Mouse (Mus musculus) myocyte (in vitro differentiated cells): ENCODE data around the gene Cuzd1. TPM values are rescaled to one million over a fixed set of nuclear protein-coding genes. Genes with fewer than 3 reads are reported as not detected.

ENCODE experiments used
- H3K27me3 ChIP-seq: one replicate; pipeline ENCODE4 v1.6.1; 2011; ENCODE audit not compliant: control insufficient read depth, insufficient read depth, insufficient read length
- H3K36me3 ChIP-seq: one replicate; pipeline ENCODE4 v1.6.1; 2011; ENCODE audit not compliant: control insufficient read depth, insufficient read depth
- H3K4me2 ChIP-seq: one replicate; pipeline ENCODE4 v1.6.1; 2011; ENCODE audit warnings: low read depth, control low read depth
- H3K4me3 ChIP-seq: one replicate; pipeline ENCODE4 v1.5.1; 2011; ENCODE audit warnings: mild to moderate bottlenecking, control low read depth, moderate library complexity
- H3K79me2 ChIP-seq: one replicate; pipeline ENCODE4 v1.6.1; 2011; ENCODE audit not compliant: control insufficient read depth, insufficient read depth
- H3ac ChIP-seq: one replicate; pipeline ENCODE4 v1.6.1; 2011; ENCODE audit not compliant: control insufficient read depth, insufficient read length
- CEBPB ChIP-seq: IDR thresholded peaks from 2 replicates; pipeline ENCODE4 v1.6.1; 2011; ENCODE audit warnings: mild to moderate bottlenecking, moderate library complexity; ENCODE audit not compliant: poor library complexity, insufficient read depth, severe bottlenecking
- E2F4 ChIP-seq: IDR thresholded peaks from one replicate; pipeline ENCODE4 v1.6.1; 2011; ENCODE audit warnings: mild to moderate bottlenecking, control low read depth, moderate library complexity; ENCODE audit not compliant: insufficient read depth
- MAX ChIP-seq: IDR thresholded peaks from one replicate; pipeline ENCODE4 v1.6.1; 2011; ENCODE audit warnings: low read depth, mild to moderate bottlenecking, control low read depth
- MYOD1 ChIP-seq, 3 experiments: IDR thresholded peaks; one replicate each; pipeline ENCODE4 v1.6.1; 2011; ENCODE audit warnings: control low read depth in 2 of 3, low read depth in 2 of 3, mild to moderate bottlenecking in 2 of 3, moderate library complexity in 1 of 3; ENCODE audit not compliant: insufficient read length in 2 of 3, control insufficient read depth in 1 of 3
- MYOG ChIP-seq, 3 experiments: IDR thresholded peaks; one replicate each; pipeline ENCODE4 v1.6.1; 2011; ENCODE audit warnings: control low read depth in 2 of 3, low read depth in 2 of 3, mild to moderate bottlenecking in 2 of 3; ENCODE audit not compliant: insufficient read length in 2 of 3, control insufficient read depth in 1 of 3, insufficient read depth in 1 of 3
- POLR2A ChIP-seq: IDR thresholded peaks from one replicate; pipeline ENCODE4 v1.6.1; 2011; ENCODE audit warnings: low read depth, mild to moderate bottlenecking, control low read depth, moderate library complexity; ENCODE audit not compliant: insufficient read length
- POLR2AphosphoS2 ChIP-seq: IDR thresholded peaks from one replicate; pipeline ENCODE4 v1.6.1; 2011; ENCODE audit warnings: low read depth, control low read depth; ENCODE audit not compliant: insufficient read length
- REST ChIP-seq: IDR thresholded peaks from one replicate; pipeline ENCODE4 v1.6.1; 2011; ENCODE audit warnings: mild to moderate bottlenecking, control low read depth, moderate library complexity; ENCODE audit not compliant: insufficient read depth, insufficient read length
- SRF ChIP-seq: IDR thresholded peaks from one replicate; pipeline ENCODE4 v1.6.1; 2011; ENCODE audit warnings: low read depth; ENCODE audit not compliant: control insufficient read depth, insufficient read length
- TCF12 ChIP-seq: IDR thresholded peaks from one replicate; pipeline ENCODE4 v1.6.1; 2011; ENCODE audit warnings: mild to moderate bottlenecking, control low read depth; ENCODE audit not compliant: poor library complexity, insufficient read depth, severe bottlenecking
- TCF3 ChIP-seq: IDR thresholded peaks from one replicate; pipeline ENCODE4 v1.6.1; 2011; ENCODE audit warnings: low read depth, control low read depth; ENCODE audit not compliant: insufficient read length
- USF1 ChIP-seq: IDR thresholded peaks from one replicate; pipeline ENCODE4 v1.6.1; 2011; ENCODE audit warnings: low read depth, mild to moderate bottlenecking, control low read depth, moderate library complexity
- polyA plus RNA-seq: library from polyadenylated mRNA; unstranded; fragments of >200 nt; fragmentation: generic; extraction: Trizol; gene quantifications from one replicate; pipeline ENCODE4 v1.2.1, GENCODE M21; 2012; ENCODE audit warnings: missing spikeins

Cuzd1 gene
- polyA plus RNA-seq, 1 experiment: not detected

- no peak overlapping the region for H3K4me3 ChIP-seq
- no peaks in the 10 kb centered on the region for H3K79me2 ChIP-seq
- no peaks in the 10 kb centered on the region for H3K36me3 ChIP-seq
- H3K27me3 ChIP-seq: peaks cover 8% of the 10 kb centered on the region
- TF ChIP-seq MAX (no peak), MYOG (IDR thresholded peaks at IDR 0.05; ENCODE audit: control insufficient read depth in 1 of 3, insufficient read depth in 1 of 3, insufficient read length in 2 of 3, low read depth in 2 of 3) (no peak), E2F4 (no peak), POLR2AphosphoS2 (no peak), TCF3 (no peak), SRF (no peak), REST (no peak), USF1 (no peak)
- H3ac ChIP-seq: no peak overlapping the region
- H3K4me2 ChIP-seq: no peak overlapping the region
Observed at GRCm38 (mm10) chr7:131297151-131297550, 24.9 kb downstream of the Cuzd1 start.

- peaks cover 5% of the 10 kb centered on the region for H3K27me3 ChIP-seq
- H3K36me3 ChIP-seq: no peaks in the 10 kb centered on the region
- no peaks in the 10 kb centered on the region for H3K79me2 ChIP-seq
- no peak for TF ChIP-seq SRF
- no peak overlapping the region for H3K4me2 ChIP-seq
- H3K4me3 ChIP-seq: no peak overlapping the region
- no peak overlapping the region for H3ac ChIP-seq
Observed at GRCm38 (mm10) chr7:131265851-131266250, 56.2 kb downstream of the Cuzd1 start.

GRCm38 (mm10) chr7:131264251-131264650, 57.8 kb downstream of the Cuzd1 start:
- TF ChIP-seq MYOG (IDR thresholded peaks at IDR 0.05; ENCODE audit: control insufficient read depth in 1 of 3, insufficient read depth in 1 of 3, insufficient read length in 2 of 3, low read depth in 2 of 3) (no peak), TCF12 (no peak), TCF3 (no peak), USF1 (no peak), CEBPB (no peak), MYOD1 (IDR thresholded peaks at IDR 0.05; ENCODE audit: control insufficient read depth in 1 of 3, insufficient read length in 2 of 3, low read depth in 2 of 3) (no peak), POLR2A (no peak), POLR2AphosphoS2 (no peak), MAX (no peak), REST (no peak), SRF (no peak), E2F4 (no peak)
- H3K36me3 ChIP-seq: no peaks in the 10 kb centered on the region
- H3K4me2 ChIP-seq: no peak overlapping the region
- no peaks in the 10 kb centered on the region for H3K27me3 ChIP-seq
- H3K79me2 ChIP-seq: no peaks in the 10 kb centered on the region
- H3ac ChIP-seq: no peak overlapping the region
- H3K4me3 ChIP-seq: no peak overlapping the region

- Histone ChIP-seq H3K4me3 (no peak overlapping the region), H3K4me2 (no peak overlapping the region), H3K36me3 (no peaks in the 10 kb centered on the region), H3K27me3 (no peaks in the 10 kb centered on the region), H3K79me2 (no peaks in the 10 kb centered on the region), H3ac (no peak overlapping the region)
- TF ChIP-seq POLR2A (no peak), MAX (no peak), TCF12 (no peak), REST (no peak), USF1 (no peak), CEBPB (no peak), POLR2AphosphoS2 (no peak), MYOD1 (IDR thresholded peaks at IDR 0.05; ENCODE audit: control insufficient read depth in 1 of 3, insufficient read length in 2 of 3, low read depth in 2 of 3) (no peak), SRF (no peak), E2F4 (no peak), MYOG (IDR thresholded peaks at IDR 0.05; ENCODE audit: control insufficient read depth in 1 of 3, insufficient read depth in 1 of 3, insufficient read length in 2 of 3, low read depth in 2 of 3) (no peak), TCF3 (no peak)
Observed at GRCm38 (mm10) chr7:131260946-131261345, 61.1 kb downstream of the Cuzd1 start.

Other genes with a start within 250 kb of the Cuzd1 start
- gene 4933402N03Rik, start 176.0 kb downstream of the Cuzd1 start, polyA plus RNA-seq: not detected
- 0.04 TPM for gene 5430419D17Rik, start 147.9 kb downstream of the Cuzd1 start, polyA plus RNA-seq
- gene Fam24b, start 7.2 kb upstream of the Cuzd1 start, polyA plus RNA-seq: not detected
- not detected for gene Fam24a, start 11.6 kb upstream of the Cuzd1 start, polyA plus RNA-seq
- 9.7 TPM for gene 2310057M21Rik, start 40.5 kb upstream of the Cuzd1 start, polyA plus RNA-seq
- 19.6 TPM for gene Pstk, start 48.8 kb upstream of the Cuzd1 start, polyA plus RNA-seq
- gene Ikzf5, start 88.2 kb upstream of the Cuzd1 start, polyA plus RNA-seq: 4.3 TPM
- 14.7 TPM for gene Acadsb, start 88.3 kb upstream of the Cuzd1 start, polyA plus RNA-seq
- gene Hmx3, start 220.6 kb upstream of the Cuzd1 start, polyA plus RNA-seq: 0.36 TPM
- gene Hmx2, start 226.5 kb upstream of the Cuzd1 start, polyA plus RNA-seq: 0.76 TPM
- 99.7 TPM for gene Bub3, start 237.9 kb upstream of the Cuzd1 start, polyA plus RNA-seq